Mouse (Mus musculus) embryonic fibroblast, embryonic 13.5 days (primary cell): ENCODE results near the gene Synpo2. TPM values are rescaled to one million over a fixed set of nuclear protein-coding genes. Genes with fewer than 3 reads are reported as not detected.

Experiments used
- H3K27ac ChIP-seq: 2 replicates; pipeline ENCODE4 v1.5.1; 2012; ENCODE audit warnings: low read length, control low read depth, inconsistent platforms; ENCODE audit not compliant: insufficient read depth
- H3K4me1 ChIP-seq: 2 replicates; pipeline ENCODE4 v1.6.1; 2011; ENCODE audit warnings: low read length; ENCODE audit not compliant: control insufficient read depth, insufficient read depth
- H3K4me3 ChIP-seq: 2 replicates; pipeline ENCODE4 v1.5.1; 2011; ENCODE audit warnings: mild to moderate bottlenecking, control low read depth, low read length; ENCODE audit not compliant: insufficient read depth
- CTCF ChIP-seq: IDR thresholded peaks from 2 replicates; pipeline ENCODE4 v1.5.1; 2011; ENCODE audit warnings: mild to moderate bottlenecking, control low read depth, low read length, moderate library complexity, borderline replicate concordance; ENCODE audit not compliant: insufficient read depth
- POLR2A ChIP-seq: IDR thresholded peaks from 2 replicates; pipeline ENCODE4 v1.6.1; 2011; ENCODE audit warnings: low read depth, mild to moderate bottlenecking, control low read depth, low read length, moderate library complexity
- polyA plus RNA-seq: library from polyadenylated mRNA; stranded (reverse); fragments of >200 nt; gene quantifications from 2 replicates; pipeline ENCODE4 v1.2.4, GENCODE M21; 2011; ENCODE audit warnings: low read depth; ENCODE audit not compliant: missing spikeins, insufficient read length

The Synpo2 gene
- polyA plus RNA-seq, 1 experiment, result 6.2 TPM

- Histone ChIP-seq H3K27ac (peak overlapping the region; percentile 96), H3K4me3 (no peak overlapping the region), H3K4me1 (peaks cover 18% of the 10 kb centered on the region)
- TF ChIP-seq CTCF (no peak), POLR2A (no peak; the same call in 1 of the 2 replicates)
Observed at GRCm38 (mm10) chr3:123205485-123205884, 30.5 kb downstream of the Synpo2 start.

- no peak for TF ChIP-seq CTCF
- TF ChIP-seq POLR2A, result peak; percentile 17
- peak overlapping the region; percentile 16; the same call in 1 of the 2 replicates for H3K4me3 ChIP-seq
- H3K4me1 ChIP-seq, result peaks cover 18% of the 10 kb centered on the region
- peak overlapping the region; percentile 96 for H3K27ac ChIP-seq
Observed at GRCm38 (mm10) chr3:123205065-123205464, 30.9 kb downstream of the Synpo2 start.

GRCm38 (mm10) chr3:123204658-123205057 is 31.3 kb downstream of the Synpo2 start:
- TF ChIP-seq POLR2A, result 0 out of 2 replicates have a peak, but pooled peaks have one; percentile 32
- no peak for TF ChIP-seq CTCF
- Histone ChIP-seq H3K27ac (peak overlapping the region; percentile 96), H3K4me1 (peaks cover 18% of the 10 kb centered on the region), H3K4me3 (no peak overlapping the region)

- Histone ChIP-seq H3K4me3 (no peak overlapping the region), H3K27ac (no peak overlapping the region), H3K4me1 (peaks cover 12% of the 10 kb centered on the region)
- no peak for TF ChIP-seq POLR2A
- no peak for TF ChIP-seq CTCF
Observed at GRCm38 (mm10) chr3:123201798-123202197, 34.2 kb downstream of the Synpo2 start.

GRCm38 (mm10) chr3:123193740-123194139 is 42.2 kb downstream of the Synpo2 start:
- Histone ChIP-seq H3K4me1 (no peaks in the 10 kb centered on the region), H3K27ac (no peak overlapping the region), H3K4me3 (no peak overlapping the region)
- no peak for TF ChIP-seq CTCF

- no peak overlapping the region for H3K27ac ChIP-seq
- H3K4me1 ChIP-seq, result no peaks in the 10 kb centered on the region
- TF ChIP-seq POLR2A (no peak), CTCF (no peak)
- no peak overlapping the region for H3K4me3 ChIP-seq
Observed at GRCm38 (mm10) chr3:123191602-123192001, 44.3 kb downstream of the Synpo2 start.

GRCm38 (mm10) chr3:123190329-123190728 is 45.6 kb downstream of the Synpo2 start:
- Histone ChIP-seq H3K4me1 (no peaks in the 10 kb centered on the region), H3K4me3 (no peak overlapping the region), H3K27ac (no peak overlapping the region)
- TF ChIP-seq POLR2A (no peak), CTCF (no peak)

GRCm38 (mm10) chr3:123189826-123190225 is 46.1 kb downstream of the Synpo2 start:
- TF ChIP-seq POLR2A, result no peak
- TF ChIP-seq CTCF, result no peak
- Histone ChIP-seq H3K4me3 (no peak overlapping the region), H3K27ac (no peak overlapping the region), H3K4me1 (no peaks in the 10 kb centered on the region)

- Histone ChIP-seq H3K27ac (no peak overlapping the region), H3K4me3 (no peak overlapping the region)
- no peak for TF ChIP-seq POLR2A
- no peak for TF ChIP-seq CTCF
Observed at GRCm38 (mm10) chr3:123188616-123189230, 47.2 kb downstream of the Synpo2 start.

GRCm38 (mm10) chr3:123187370-123188124 is 48.4 kb downstream of the Synpo2 start:
- no peaks in the 10 kb centered on the region for H3K4me1 ChIP-seq
- no peak overlapping the region for H3K4me3 ChIP-seq
- no peak overlapping the region; the same call in 1 of the 2 replicates for H3K27ac ChIP-seq
- TF ChIP-seq CTCF, result no peak
- TF ChIP-seq POLR2A, result no peak

More at GRCm38 (mm10) chr3:123188616-123189230, 47.2 kb downstream of the Synpo2 start:
- no peaks in the 10 kb centered on the region for H3K4me1 ChIP-seq
